Mouse (Mus musculus): Measurements from ENCODE around the gene Sp2.
A peak's percentile ranks its signal among the peaks of the same experiment; 100 is the strongest.

Gene Sp2

GRCm38 (mm10) chr11:96995836-96996772, 13.3 kb upstream of the Sp2 start:
- no peak for DNase-seq (ENCODE audit: low read depth in 1 of 2, low spot score in 2 of 2)

GRCm38 (mm10) chr11:96995031-96995430, 12.3 kb upstream of the Sp2 start:
- no peak for DNase-seq (ENCODE audit: low read depth in 1 of 2, low spot score in 2 of 2)

- DNase-seq (ENCODE audit: low read depth in 1 of 2, low spot score in 2 of 2): no peak
These were observed 10.1 kb upstream of the Sp2 start for GRCm38 (mm10) chr11:96992722-96993311.

GRCm38 (mm10) chr11:96991501-96991900, 8.7 kb upstream of the Sp2 start:
- DNase-seq (ENCODE audit: low read depth in 1 of 2, low spot score in 2 of 2): no peak

- DNase-seq (ENCODE audit: low read depth in 1 of 2, low spot score in 2 of 2): peak in 1 of 2 experiments; percentile 23
These were observed 5.3 kb upstream of the Sp2 start for GRCm38 (mm10) chr11:96987873-96988655.

- no peak for DNase-seq (ENCODE audit: low read depth in 1 of 2, low spot score in 2 of 2)
These were observed 3.7 kb upstream of the Sp2 start for GRCm38 (mm10) chr11:96986463-96986862.

GRCm38 (mm10) chr11:96984903-96985302, 2.1 kb upstream of the Sp2 start:
- no peak for DNase-seq (ENCODE audit: low read depth in 1 of 2, low spot score in 2 of 2)

- peak; percentile 30 to 63 for DNase-seq (ENCODE audit: low read depth in 1 of 2, low spot score in 2 of 2)
These were observed 404 bp downstream of the Sp2 start for GRCm38 (mm10) chr11:96982355-96982754.

GRCm38 (mm10) chr11:96981461-96981860, 1.3 kb downstream of the Sp2 start:
- DNase-seq (ENCODE audit: low read depth in 1 of 2, low spot score in 2 of 2): no peak

GRCm38 (mm10) chr11:96980021-96980420, 2.7 kb downstream of the Sp2 start:
- no peak for DNase-seq (ENCODE audit: low read depth in 1 of 2, low spot score in 2 of 2)

GRCm38 (mm10) chr11:96979329-96979728, 3.4 kb downstream of the Sp2 start:
- no peak for DNase-seq (ENCODE audit: low read depth in 1 of 2, low spot score in 2 of 2)

- no peak for DNase-seq (ENCODE audit: low read depth in 1 of 2, low spot score in 2 of 2)
These were observed 4.1 kb downstream of the Sp2 start for GRCm38 (mm10) chr11:96978401-96979246.

GRCm38 (mm10) chr11:96977606-96978400, 5.0 kb downstream of the Sp2 start:
- peak; percentile 97 to 99 for DNase-seq (ENCODE audit: low read depth in 1 of 2, low spot score in 2 of 2)

GRCm38 (mm10) chr11:96976911-96977591, 5.7 kb downstream of the Sp2 start:
- peak; percentile 22 to 73 for DNase-seq (ENCODE audit: low read depth in 1 of 2, low spot score in 2 of 2)

GRCm38 (mm10) chr11:96976379-96976687, 6.4 kb downstream of the Sp2 start:
- DNase-seq (ENCODE audit: low read depth in 1 of 2, low spot score in 2 of 2): no peak

GRCm38 (mm10) chr11:96975511-96976378, 7.0 kb downstream of the Sp2 start:
- DNase-seq (ENCODE audit: low read depth in 1 of 2, low spot score in 2 of 2): no peak

- peak; percentile 53 to 54 for DNase-seq (ENCODE audit: low read depth in 1 of 2, low spot score in 2 of 2)
These were observed 7.9 kb downstream of the Sp2 start for GRCm38 (mm10) chr11:96974813-96975212.

GRCm38 (mm10) chr11:96973426-96973964, 9.3 kb downstream of the Sp2 start:
- no peak for DNase-seq (ENCODE audit: low read depth in 1 of 2, low spot score in 2 of 2)

Data from monocyte, adult 2 months (primary cell).